Mouse (Mus musculus) heart, adult 2 months (tissue): ENCODE measurements around the gene Gm12117.

Experiments used
- CTCF ChIP-seq: fragments of 200-600 bp; IDR thresholded peaks from 2 replicates; pipeline ENCODE4 v1.8.1; 2022; ENCODE audit warnings: antibody characterized with exemption, mild to moderate bottlenecking, moderate library complexity
- POLR2A ChIP-seq: fragments of 200-500 bp; IDR thresholded peaks from 2 replicates; pipeline ENCODE4 v1.6.1; 2011; ENCODE audit warnings: mild to moderate bottlenecking, low read depth, low read length, control low read depth; ENCODE audit not compliant: insufficient read depth

- TF ChIP-seq POLR2A (no peak), CTCF (no peak)
Measured at GRCm38 (mm10) chr11:33319006-33319611, 42.6 kb upstream of the Gm12117 start.
